Mouse (Mus musculus) spleen, adult 2 months (tissue): Measurements from ENCODE around the gene Gadd45b. TPM values are rescaled to one million over a fixed set of nuclear protein-coding genes. Genes with fewer than 3 reads are reported as not detected.

ENCODE experiments used
- DNase-seq, 2 experiments: peaks; one replicate each; pipeline versions ENCODE4 v3.0.0 to v3.0.0-alpha.2; 2012 to 2021; ENCODE audit warnings: low spot score in 2 of 2, low read depth in 1 of 2
- H3K27ac ChIP-seq: fragments of 200-500 bp; 2 replicates; pipeline ENCODE4 v1.5.1; 2012; ENCODE audit warnings: low read length, inconsistent platforms; ENCODE audit not compliant: insufficient read depth
- H3K27me3 ChIP-seq: fragments of 200-500 bp; 2 replicates; pipeline ENCODE4 v1.6.1; 2012; ENCODE audit warnings: mild to moderate bottlenecking, moderate library complexity, low read length, inconsistent platforms; ENCODE audit not compliant: control insufficient read depth, insufficient read depth
- H3K36me3 ChIP-seq: fragments of 200-500 bp; 2 replicates; pipeline ENCODE4 v1.6.1; 2012; ENCODE audit warnings: mild to moderate bottlenecking, low read length, inconsistent platforms; ENCODE audit not compliant: control insufficient read depth, insufficient read depth
- H3K4me1 ChIP-seq: fragments of 200-500 bp; 2 replicates; pipeline ENCODE4 v1.6.1; 2011; ENCODE audit warnings: inconsistent platforms; ENCODE audit not compliant: control insufficient read depth, insufficient read depth, insufficient read length
- H3K4me3 ChIP-seq: fragments of 200-500 bp; 2 replicates; pipeline ENCODE4 v1.5.1; 2011; ENCODE audit warnings: mild to moderate bottlenecking, inconsistent platforms; ENCODE audit not compliant: insufficient read depth, insufficient read length; ENCODE audit errors: extremely low read depth
- CTCF ChIP-seq: fragments of 200-500 bp; IDR thresholded peaks from 2 replicates; pipeline ENCODE4 v1.5.1; 2011; ENCODE audit warnings: mild to moderate bottlenecking, inconsistent platforms; ENCODE audit not compliant: insufficient read depth, insufficient read length, insufficient replicate concordance; ENCODE audit errors: extremely low read depth
- POLR2A ChIP-seq: fragments of 200-500 bp; IDR thresholded peaks from 2 replicates; pipeline ENCODE4 v1.6.1; 2011; ENCODE audit warnings: low read depth, low read length, inconsistent platforms
- WGBS: fragments of 180-500 bp; shearing (Covaris S2); methylation state at CpG from one replicate; pipeline ENCODE4 v1.1.7; 2018; 5-methylcytosine and 5-hydroxymethylcytosine counted together
- polyA plus RNA-seq: library from polyadenylated mRNA; depleted of rRNA; stranded (reverse); fragments of >200 nt; gene quantifications from 2 replicates; pipeline ENCODE4 v1.2.3, GENCODE M21; 2012

Gadd45b gene
- polyA plus RNA-seq, 1 experiment, result 35.7 TPM

DNA sequence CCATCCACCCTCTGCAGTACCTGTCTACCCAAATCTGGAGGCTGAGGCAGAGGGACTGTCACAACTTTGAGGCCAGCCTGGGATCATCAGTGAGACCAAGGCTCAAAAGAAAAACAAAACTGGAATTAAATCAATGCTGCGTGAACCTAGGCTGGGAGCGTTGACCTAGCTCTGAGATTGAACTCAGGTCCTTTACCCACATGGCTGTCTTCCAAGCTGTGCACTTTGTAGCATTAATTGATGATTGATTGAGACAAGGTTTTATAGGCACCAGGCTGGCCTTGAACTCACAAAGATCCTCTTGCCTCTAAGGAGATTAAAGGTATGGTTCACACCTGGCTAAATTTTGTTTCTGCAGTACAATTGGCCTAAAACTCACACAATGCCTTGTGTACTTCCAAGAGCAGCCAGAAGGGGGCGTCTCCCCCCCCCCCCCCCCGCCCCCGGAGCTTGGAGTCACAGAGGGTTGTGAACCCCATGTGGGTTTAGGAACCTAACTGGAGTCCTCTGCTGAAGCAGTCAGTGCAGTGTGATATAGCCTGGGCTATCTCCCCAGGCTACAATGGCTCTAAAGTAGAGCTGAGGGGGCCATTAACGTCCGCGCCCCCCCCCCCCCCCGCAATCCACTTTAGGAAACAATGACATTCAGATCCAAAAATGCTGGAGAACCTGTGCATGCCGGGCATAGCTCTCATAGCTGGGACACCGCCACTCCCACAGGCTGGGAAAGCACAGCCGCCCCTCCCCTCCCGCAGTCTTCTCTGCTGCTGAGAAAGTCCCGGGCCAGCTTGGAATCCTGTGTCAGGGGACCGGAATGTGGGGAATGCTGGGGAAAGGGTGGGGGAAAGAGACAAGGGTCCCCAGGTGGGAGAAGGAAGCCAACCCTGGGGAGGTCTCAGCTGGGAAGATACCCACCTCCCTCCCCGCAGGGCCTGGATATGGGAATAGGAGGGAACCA is 31.0 kb downstream of the Gadd45b start:
- no peaks in the 10 kb centered on the region for H3K36me3 ChIP-seq

DNA sequence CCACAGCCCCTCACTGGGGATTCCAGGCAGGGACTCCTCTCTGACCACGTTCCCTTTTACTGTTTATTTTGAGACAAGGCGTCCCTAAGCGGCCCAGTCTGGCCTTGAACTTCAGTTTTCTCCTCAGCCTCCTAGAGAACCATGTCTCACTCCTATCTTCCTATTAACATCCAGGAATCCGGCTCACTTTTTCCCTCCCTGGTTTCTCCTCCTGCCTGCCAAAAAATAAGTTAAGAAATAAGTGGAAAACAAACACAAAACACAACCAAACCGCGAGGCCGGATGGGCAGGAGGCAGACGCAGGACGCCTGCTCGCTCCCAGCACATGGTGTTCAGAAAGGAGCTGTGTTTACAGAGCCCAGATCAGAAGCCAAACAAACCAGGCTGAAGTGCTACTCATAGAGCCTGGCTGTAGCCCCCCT is 32.2 kb downstream of the Gadd45b start:
- DNase-seq, result no peak
- H3K27me3 ChIP-seq, result 0 out of 2 replicates have a peak, but pooled peaks cover 1% of the 10 kb centered on the region
- no peak overlapping the region for H3K27ac ChIP-seq
- no peaks in the 10 kb centered on the region for H3K36me3 ChIP-seq
- WGBS, result 77% methylated on average over 10 of the region's 10 CpGs
- no peak overlapping the region for H3K4me3 ChIP-seq
- no peak for TF ChIP-seq POLR2A
- TF ChIP-seq CTCF, result no peak
- H3K4me1 ChIP-seq, result peaks cover 5% of the 10 kb centered on the region; the same call in 1 of the 2 replicates

More for the DNA sequence above, 31.0 kb downstream of the Gadd45b start:
- Histone ChIP-seq H3K27ac (no peak overlapping the region), H3K4me3 (no peak overlapping the region), H3K27me3 (0 out of 2 replicates have a peak, but pooled peaks cover 1% of the 10 kb centered on the region), H3K4me1 (no peaks in the 10 kb centered on the region; the same call in 1 of the 2 replicates)
- no peak for DNase-seq
- WGBS, result 41% methylated on average over 16 of the region's 16 CpGs
- TF ChIP-seq POLR2A (no peak), CTCF (peak; percentile 36; the same call in 1 of the 2 replicates)

DNA sequence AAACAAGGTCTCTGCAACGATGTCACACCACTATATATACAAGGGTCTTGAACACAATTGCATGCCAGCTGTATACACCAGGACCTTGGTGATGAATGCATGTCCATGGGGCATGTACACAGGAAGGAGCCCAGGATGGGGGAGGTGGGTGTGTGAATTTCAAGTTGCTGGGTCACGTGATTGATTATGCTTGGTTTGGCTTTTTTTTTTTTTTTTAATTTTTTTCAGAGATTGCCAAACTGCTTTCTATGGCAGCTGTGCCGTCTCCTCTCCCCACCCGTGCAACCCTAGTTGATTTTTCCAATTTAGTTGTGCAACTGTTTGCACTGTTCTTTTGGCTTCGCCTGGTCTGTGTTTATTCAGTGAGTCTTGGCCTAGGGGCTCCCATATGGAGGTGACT is 32.7 kb downstream of the Gadd45b start:
- WGBS, result 83% methylated on average over 5 of the region's 5 CpGs
- no peak overlapping the region for H3K27ac ChIP-seq
- H3K4me1 ChIP-seq, result peaks cover 9% of the 10 kb centered on the region; the same call in 1 of the 2 replicates
- no peak overlapping the region for H3K4me3 ChIP-seq
- TF ChIP-seq CTCF, result no peak
- H3K36me3 ChIP-seq, result no peaks in the 10 kb centered on the region
- no peak for DNase-seq
- H3K27me3 ChIP-seq, result 0 out of 2 replicates have a peak, but pooled peaks cover 1% of the 10 kb centered on the region

DNA sequence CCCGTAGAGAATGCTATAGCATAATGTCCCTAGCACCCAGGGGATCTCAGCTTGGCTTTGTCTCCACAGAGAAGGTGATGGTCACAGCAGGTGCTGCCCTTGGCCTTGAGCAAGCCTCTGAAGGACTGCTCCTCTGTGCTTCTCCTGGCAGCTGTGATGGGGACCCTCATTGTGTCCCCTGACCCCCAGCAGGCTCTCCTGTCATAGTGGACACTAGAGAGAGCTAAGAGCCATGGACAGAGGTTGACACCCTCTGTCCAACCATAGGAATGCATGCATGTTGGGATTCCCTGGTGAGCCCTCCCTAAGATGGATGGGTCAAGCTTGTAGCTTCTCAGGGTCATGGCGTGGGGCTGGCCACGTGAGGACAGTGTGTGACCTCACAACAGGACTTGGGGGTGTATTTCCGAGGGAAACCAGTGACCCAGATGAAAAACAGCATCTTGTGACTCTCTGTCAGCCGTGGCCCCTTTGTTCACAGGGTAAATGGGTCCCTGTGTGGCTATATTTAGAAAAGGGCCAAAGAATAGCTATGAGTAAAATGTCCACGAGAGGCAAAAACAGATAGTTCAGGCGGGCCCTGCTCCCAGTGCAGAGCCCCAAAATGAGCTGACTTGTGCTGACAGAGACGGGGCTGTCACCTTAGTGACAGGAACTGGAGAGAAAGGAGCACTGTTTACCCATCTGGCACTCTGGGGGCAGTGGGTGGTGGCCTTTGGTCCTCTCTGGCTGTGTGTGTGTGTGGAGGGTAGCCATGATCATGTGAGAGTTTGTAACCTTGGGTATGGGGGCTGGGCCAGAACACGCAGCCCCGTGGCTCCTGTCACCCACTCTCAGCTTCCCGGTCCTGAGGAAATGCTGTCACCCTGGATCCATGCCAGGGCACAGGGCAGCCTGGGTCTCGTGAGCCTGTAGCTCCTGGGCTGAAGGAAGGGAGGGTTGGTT is 33.4 kb downstream of the Gadd45b start:
- peaks cover 9% of the 10 kb centered on the region; the same call in 1 of the 2 replicates for H3K4me1 ChIP-seq
- no peaks in the 10 kb centered on the region for H3K36me3 ChIP-seq
- no peak for DNase-seq
- 59% methylated on average over 12 of the region's 12 CpGs for WGBS
- no peak for TF ChIP-seq POLR2A
- TF ChIP-seq CTCF, result no peak
- H3K27ac ChIP-seq, result no peak overlapping the region
- 0 out of 2 replicates have a peak, but pooled peaks cover 1% of the 10 kb centered on the region for H3K27me3 ChIP-seq
- H3K4me3 ChIP-seq, result no peak overlapping the region

DNA sequence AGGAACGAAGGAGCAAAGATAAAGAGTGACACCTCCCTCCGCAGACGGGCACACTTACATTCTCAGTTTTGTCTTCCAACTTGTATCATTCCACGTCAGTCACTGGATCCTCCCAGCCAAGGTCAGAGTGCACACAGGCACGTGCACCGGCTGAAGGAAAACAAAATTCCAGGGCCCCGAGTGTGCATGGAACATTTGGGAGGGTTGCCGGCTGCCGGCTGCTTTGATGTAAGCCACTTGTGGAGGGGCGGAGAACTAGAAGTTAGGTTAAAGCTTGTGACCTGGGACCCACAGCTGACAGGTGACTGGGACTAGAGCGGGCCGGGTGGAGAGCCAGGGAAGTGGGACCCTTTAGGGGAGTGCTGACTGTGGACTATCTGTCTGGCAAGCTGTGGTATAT is 36.4 kb downstream of the Gadd45b start:
- no peak for TF ChIP-seq POLR2A
- TF ChIP-seq CTCF, result no peak
- 90% methylated on average over 12 of the region's 12 CpGs for WGBS
- H3K27me3 ChIP-seq, result 0 out of 2 replicates have a peak, but pooled peaks cover 1% of the 10 kb centered on the region
- H3K4me1 ChIP-seq, result peaks cover 12% of the 10 kb centered on the region; the same call in 1 of the 2 replicates
- no peaks in the 10 kb centered on the region for H3K36me3 ChIP-seq
- H3K27ac ChIP-seq, result no peak overlapping the region
- H3K4me3 ChIP-seq, result no peak overlapping the region
- DNase-seq, result no peak

DNA sequence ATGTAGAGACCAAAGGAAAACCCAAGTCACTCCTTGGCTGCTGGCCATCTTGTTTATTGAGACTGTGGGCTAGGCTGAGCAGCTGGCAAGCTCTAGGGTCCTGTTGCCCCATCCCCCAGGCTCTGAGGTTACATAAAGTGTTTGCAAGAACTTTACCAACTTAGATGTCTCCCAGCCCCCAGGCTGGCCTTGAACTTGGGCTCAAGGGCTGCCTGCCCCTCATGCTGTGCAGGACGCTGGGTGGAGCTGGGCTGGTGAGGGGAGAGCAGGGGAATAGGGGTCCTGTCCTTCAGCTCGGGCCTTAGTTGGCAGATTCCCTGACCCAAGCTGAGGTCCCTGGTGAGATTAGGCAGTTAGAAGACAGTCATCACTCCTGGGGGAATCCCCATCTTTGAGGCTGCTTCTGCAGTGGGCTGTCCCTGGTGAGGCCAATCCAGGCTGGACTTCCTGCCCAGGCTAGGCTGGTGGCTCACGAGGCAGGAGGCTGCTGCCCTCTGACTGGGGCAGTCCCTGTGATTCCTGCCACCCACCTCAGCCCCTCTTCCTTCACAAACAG is 37.3 kb downstream of the Gadd45b start:
- no peaks in the 10 kb centered on the region for H3K27me3 ChIP-seq
- no peak for DNase-seq
- no peak overlapping the region for H3K4me3 ChIP-seq
- WGBS, result 34% methylated on average over 3 of the region's 3 CpGs
- no peak overlapping the region for H3K27ac ChIP-seq
- peaks cover 12% of the 10 kb centered on the region; the same call in 1 of the 2 replicates for H3K4me1 ChIP-seq
- no peaks in the 10 kb centered on the region for H3K36me3 ChIP-seq
- no peak for TF ChIP-seq CTCF
